Mouse (Mus musculus) neutrophil, adult 5-6 weeks (primary cell): ENCODE data around the gene Socs7. TPM values are rescaled to one million over a fixed set of nuclear protein-coding genes. Genes with fewer than 3 reads are reported as not detected.
"Not testable (repeated sequence)": the region's sequence is repeated elsewhere in the genome, so short reads cannot be mapped to it uniquely, and the experiment has no call there.

Experiments used
- ATAC-seq: fragments of 151-379, 151-347 bp; 2 replicates; pipeline ENCODE4 v1.8.0; 2017; ENCODE audit warnings: mild to moderate bottlenecking, moderate TSS enrichment; ENCODE audit not compliant: insufficient number of reproducible peaks, poor library complexity, low FRiP score, severe bottlenecking; ENCODE audit errors: extremely low read depth
- total RNA-seq: library from RNA; stranded (forward); fragments of 200-1000 nt; gene quantifications from 2 replicates; pipeline ENCODE4 v1.2.3, GENCODE M21; 2017

Gene Socs7
- total RNA-seq: 12.8 and 13.6 TPM in 2 replicates

DNA sequence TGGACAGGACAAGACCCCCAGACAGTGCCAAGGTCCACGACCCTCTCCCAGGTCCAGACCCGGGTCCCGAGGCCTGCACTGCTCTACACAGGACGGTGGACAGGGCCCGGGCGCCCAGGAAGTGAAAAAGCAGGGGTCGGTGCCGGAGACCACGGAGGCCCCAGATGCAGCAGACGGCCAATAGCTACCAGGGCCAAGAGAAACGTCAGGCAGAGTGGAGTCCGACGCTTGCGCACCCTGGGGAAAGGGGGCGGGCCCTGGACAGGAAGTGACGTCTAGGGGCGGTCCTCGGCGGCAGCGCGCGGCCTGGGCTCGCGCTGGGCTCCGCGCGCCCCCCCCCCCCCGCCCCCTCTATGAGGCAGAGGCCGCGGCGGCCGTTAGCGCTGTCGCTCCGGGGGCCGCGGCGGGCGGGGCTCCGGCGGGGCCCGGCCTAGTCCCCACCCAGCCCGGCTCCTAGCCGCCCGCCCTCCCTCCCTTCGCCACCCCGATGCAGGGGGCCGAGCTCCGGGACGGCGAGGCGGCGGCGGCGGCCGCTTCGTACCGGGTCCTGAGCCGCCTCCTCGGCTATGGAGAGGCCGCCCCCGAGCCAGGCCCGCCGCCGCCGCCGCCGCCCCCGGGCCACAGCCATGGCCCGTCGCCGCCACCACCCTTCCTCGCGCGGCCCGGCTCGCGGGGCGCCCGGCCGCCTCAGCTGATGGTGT lies at the start of gene Socs7:
TSS of gene Socs7 (plus strand) at position 604 of the 701 bp plus-strand sequence.
- ATAC-seq: peak; percentile 90

DNA sequence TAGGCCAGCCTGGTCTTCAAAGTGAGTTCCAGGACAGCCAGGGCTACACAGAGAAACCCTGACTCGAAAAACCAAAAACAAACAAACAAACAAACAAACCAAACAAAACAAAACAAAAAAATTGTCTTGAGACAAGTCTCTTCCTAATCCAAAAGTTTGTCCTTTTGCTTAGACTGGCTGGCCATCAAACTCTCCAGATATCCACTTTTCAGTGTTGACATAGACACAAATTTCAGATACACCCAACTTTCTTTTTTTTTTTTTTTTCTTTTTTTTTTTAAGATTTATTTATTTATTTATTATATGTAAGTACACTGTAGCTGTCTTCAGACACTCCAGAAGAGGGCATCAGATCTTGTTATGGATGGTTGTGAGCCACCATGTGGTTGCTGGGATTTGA lies 49.5 kb upstream of the Socs7 start:
- ATAC-seq: not testable (repeated sequence)

DNA sequence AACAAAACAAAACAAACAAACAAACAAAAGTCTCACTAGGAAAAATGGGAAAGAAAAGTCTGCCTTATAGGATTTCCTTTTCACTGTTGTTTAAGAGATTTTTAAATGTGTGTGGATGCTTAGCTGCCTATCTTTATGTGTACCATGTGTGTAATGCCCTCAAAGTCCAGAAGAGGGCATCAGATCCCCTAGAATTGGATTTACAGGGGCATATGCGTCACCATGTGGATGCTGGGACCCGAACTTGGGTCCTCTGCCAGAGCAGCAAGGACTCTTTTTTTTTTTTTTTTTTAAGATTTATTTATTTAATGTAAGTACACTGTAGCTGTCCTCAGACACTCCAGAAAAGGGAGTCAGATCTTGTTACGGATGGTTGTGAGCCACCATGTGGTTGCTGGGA lies 48.2 kb upstream of the Socs7 start:
- no peak for ATAC-seq

DNA sequence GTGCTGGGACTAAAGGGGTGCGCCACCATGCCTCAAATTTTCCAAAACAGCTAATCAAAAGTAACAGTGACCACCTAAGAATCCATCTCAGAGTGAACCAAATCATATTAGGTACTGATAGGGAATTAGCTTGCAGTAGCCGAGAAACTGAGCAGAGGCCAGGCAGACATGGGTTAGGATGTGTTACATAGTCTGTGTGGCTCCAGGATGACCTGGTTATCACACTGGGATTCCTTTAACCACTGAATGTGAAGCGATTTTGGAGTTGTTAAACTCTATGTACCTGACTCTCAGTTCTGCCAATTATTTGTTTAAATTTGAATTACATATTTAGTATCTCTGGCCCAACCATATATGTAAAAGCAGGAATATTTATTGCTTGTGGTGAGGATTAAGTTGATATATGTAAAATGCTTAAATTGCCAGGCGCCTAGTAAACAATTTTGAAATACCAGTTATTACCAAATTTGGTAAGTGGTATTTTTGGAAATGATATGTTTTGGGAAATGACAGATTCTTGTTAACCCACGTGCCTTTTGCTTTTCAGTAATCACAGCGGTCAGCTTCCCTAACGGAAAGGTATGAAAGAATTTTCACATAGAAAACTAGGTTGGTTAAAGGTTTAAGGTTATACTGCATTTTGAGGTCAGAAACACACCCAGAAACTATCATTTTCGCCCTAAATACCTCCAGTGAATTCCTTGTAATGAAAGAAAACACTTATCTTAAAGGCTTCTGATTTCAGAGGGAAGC lies 47.4 kb upstream of the Socs7 start:
- ATAC-seq: no peak

DNA sequence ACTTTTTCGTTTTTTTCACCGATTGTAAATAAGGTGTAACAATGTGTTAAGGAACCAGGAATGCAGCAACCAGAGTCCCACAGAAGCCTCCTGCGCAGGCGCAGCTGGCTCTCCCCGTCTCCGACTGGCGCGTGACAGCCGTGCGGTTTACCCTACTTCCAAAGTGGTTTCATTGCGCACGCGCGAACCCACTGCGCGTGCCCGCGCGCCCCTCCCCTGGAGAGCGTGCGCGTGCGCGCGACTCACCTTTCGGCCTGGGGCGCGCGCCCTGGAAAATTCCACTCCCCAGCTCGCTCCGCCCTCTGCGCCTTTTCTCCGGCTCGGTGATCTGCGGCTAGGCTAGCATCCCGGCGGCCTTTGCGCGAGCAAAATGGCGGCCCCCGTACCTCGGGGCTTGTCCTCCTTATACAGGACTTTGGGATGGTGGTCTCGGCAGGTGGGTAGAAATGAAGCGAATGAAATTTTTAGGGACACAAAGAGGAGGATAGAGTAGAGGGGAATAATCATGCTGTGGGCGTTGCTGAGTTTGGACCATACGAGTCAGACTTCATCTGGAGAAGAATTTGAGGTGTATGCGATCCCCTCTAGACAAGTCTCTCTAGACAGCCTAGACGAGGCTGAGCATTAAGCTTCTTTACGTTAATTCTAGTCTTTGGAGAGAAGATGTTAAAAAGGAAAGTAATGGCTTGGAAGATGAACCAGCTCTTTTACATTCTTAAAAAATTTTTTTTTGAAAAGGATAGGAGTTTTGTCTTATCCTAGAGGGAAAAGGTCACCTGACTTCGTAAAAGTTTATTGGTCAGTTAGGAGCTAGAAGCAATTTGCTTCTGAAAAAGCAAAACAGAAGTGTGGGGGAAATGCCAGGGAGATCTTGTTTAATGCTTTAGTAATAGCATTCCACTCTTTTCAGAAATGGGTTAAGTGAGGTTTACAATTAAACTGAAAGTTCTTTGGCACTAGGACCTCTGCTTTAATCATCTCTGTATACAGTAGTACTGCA lies 46.5 kb upstream of the Socs7 start, which contains the start of gene Mrpl45:
TSS of gene Mrpl45 (plus strand) at position 213 of the 1,000 bp plus-strand sequence.
- peak; percentile 97 for ATAC-seq

GRCm38 (mm10) chr11:97321197-97321596 lies 41.2 kb upstream of the Socs7 start:
- no peak for ATAC-seq

DNA sequence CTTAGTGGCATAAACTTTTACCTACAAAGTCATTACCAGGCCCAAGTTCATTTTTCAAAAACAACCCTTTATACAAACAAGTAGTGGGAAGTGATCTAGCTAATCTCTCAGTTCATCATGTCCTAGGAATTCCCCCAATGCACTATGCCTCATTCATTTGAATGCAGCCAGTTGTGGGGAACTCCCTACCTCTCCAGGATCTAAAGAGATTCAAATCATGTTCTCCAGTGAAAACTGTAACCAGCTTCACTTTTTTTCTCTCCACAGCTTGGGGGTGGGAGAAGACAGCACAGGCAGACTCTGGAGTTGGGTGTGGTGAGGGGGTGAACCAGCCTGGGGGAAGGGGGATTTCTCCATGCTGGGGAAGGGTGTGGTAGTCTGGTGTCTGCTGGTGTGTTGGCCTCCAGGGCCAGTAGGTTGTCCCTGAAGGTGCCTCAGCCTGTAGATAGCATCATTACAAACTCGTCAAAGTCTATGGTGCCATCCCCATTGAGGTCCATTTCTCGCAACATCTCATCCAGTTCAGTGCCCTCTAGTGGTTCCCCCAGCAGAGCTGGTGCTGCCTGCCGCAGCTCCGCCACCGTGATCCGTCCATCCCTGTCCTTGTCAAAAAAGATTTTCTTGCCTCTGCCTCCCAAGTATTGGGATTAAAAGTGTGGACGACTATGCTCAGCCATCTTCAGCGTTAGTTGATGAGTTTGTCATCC lies 40.3 kb upstream of the Socs7 start:
- peak; percentile 79 for ATAC-seq

GRCm38 (mm10) chr11:97325224-97325623 lies 37.1 kb upstream of the Socs7 start:
- no peak for ATAC-seq

GRCm38 (mm10) chr11:97328148-97328547 lies 34.2 kb upstream of the Socs7 start:
- peak; percentile 69 for ATAC-seq

DNA sequence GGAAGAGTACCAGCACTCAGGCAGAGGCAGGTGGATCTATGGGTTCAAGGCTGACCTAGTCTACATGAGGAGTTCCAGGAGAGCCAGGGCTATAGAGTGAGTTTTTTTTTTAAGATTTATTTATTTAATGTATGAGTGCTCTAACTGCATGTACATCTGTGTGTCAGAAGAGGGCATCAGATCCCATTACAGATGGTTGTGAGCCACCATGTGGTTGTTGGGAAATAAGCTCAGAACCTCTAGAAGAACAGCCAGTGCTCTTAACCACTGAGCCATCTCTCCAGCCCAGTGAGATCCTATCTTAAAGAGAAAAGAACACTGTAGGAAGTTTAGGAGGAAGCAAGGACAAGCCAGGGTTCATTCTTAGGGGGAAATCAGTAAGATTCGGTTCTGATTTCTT lies 32.0 kb upstream of the Socs7 start:
- no peak for ATAC-seq

DNA sequence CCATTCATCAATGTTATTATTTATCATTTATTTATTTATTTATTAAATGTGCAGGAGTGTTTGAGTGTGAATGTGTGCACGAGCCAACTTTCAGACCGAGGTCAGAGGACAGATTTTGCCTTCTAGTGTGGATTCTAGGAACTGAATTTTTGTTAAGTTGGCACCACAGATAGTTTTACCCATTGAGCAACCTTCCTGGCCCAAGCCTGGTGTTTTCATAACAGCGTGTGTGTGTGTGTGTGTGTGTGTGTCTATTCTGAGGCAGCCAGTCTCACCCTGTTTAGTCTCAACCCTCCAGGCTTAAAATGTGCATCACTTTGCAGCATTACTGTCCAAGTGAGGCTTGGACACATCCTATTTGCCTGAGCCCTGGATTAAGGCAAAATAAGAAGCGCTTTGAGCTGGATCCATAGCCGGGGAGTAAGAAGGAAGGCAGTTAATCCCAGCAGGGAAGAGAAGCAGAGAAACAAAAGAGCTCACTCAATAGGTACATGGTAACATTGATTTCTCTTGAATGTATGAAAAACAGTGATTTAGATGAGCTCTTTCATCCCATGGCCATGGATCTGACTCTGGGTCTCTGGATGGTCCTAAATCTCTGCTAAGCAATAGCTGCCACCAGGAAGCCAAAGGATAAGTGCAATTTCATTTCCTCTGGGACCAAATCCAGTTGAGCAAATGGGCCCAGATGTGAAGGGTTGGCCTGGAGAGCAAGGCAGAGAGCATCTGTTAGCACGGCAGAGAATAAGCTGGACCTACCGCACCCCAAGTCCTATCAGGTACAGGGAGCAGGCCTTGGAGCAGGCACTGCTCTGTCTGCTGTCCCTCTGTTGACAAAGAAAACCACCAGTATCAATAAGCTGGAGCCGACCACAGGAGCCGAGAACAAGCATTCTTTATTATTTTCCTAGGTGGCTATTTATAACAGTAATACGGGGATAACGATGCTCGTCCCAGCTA lies 30.8 kb upstream of the Socs7 start:
- ATAC-seq: no peak

DNA sequence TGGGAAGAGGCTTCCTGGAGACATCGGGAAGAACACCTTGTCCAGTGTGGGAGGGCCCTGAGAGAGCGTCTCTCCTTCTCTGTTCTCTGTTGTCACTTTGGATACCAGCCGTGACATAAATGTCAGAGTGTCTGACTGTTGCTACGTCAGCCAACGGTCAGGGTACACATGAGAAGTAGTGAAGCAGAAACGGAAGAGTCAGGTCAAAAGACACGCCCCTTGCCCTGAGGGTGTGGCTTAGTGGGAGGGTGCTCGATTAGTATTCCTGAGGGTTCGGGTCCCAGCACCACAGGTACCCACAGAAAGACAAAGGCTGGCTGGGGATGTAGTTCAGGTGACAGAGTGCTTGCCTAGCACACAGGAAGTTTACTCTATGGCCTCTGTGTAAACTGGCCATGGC lies 29.3 kb upstream of the Socs7 start:
- no peak for ATAC-seq

- ATAC-seq: no peak
Observed at GRCm38 (mm10) chr11:97333896-97334295, 28.5 kb upstream of the Socs7 start.

DNA sequence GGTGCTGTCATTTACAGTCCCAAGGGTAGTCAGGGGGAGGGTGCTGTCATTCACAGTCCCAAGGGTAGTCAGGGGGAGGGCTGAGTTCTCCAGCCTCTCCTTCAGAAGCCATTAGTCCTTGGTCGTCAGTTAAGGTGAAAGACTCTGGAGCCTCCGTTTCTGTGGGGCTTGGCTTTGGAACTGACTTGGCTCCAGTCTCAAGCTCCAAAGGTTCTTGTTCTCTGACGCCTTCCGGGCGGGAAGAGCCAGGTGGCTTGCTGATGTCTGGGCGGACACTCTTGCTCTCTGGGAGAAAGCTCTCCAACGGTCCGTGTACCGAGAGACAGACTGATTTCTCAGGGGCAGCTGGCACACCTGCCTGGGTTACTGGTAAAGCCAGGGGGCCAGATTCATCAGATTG lies 28.0 kb upstream of the Socs7 start:
- ATAC-seq: no peak

DNA sequence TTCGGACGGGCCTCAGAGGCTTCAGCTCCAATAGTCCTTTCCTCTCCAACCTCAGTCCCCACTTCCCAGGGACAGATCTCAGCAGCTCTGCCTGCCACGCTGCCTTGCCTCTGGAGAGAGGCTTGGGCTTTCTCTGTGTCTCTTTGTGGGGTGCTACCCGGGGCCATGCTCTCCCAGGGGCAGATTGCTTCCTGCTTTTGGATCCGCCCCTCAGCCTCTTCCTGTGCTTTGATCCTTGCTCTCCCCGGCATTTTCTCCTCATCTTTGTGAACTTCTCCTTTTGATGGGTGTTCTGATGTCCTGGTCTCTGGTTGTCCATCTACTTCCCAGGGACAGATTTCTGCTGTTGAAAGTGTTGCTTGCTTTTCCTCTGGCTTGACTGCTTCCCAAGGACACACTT lies 26.1 kb upstream of the Socs7 start:
- ATAC-seq: no peak

GRCm38 (mm10) chr11:97336751-97337345 lies 25.5 kb upstream of the Socs7 start:
- no peak for ATAC-seq

- ATAC-seq: no peak
Observed at GRCm38 (mm10) chr11:97337363-97337762, 25.0 kb upstream of the Socs7 start.
